Mouse (Mus musculus): ENCODE measurements around the gene Chst15. TPM values are rescaled to one million over a fixed set of nuclear protein-coding genes. Genes with fewer than 3 reads are reported as not detected.

The Chst15 gene
- polyA plus RNA-seq (2015; fragmentation: Nextera tagmentation; extraction: Ambion mirVana): 23.6 and 24.3 TPM in 2 replicates

DNA sequence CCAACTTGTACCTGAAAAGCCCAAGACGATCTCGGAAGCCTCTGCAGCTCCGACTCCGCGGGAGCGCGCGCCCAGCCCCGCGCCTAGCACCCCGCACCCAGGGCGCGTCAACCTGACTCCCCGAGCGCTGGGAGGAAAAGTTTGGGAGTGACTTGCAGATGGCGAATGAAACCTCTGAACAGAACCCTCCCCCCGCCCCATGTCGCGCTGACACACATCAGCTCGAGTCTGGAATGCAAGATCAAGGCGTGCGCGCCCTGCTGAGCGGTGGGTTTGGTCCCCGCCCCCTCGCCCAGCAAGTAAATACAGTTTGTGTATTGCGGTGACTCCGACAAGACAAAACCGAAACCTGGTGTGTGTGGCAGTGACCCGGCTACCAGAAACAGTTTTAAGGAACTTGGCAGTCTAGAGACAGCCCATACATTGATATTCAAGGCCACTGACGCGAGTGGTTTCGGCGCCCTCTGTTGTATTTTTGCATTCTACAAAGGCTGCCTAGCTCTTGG is at the start of gene Chst15:
Gene Chst15 (minus strand): TSS at position 193 of the 506 bp plus-strand sequence.
- Histone ChIP-seq H3K9me3 (no peaks in the 10 kb centered on the region), H3K4me1 (peaks cover 37% of the 10 kb centered on the region), H3K4me3 (peak within 1 kb of the TSS; percentile 82), H3K27ac (peak within 1 kb of the TSS; percentile 83), H3K27me3 (0 out of 2 replicates have a peak, but pooled peaks cover 4% of the 10 kb centered on the region), H3K36me3 (no peaks in the 10 kb centered on the region), H3K9ac (peak within 1 kb of the TSS; percentile 82), H3K4me2 (replicated peaks) (peak within 1 kb of the TSS; percentile 98)
- WGBS: under 1% methylated on average over 34 of the region's 34 CpGs
- peak; percentile 21; the same call in 1 of the 2 replicates for ATAC-seq (ENCODE audit: low FRiP score, low read depth)

DNA sequence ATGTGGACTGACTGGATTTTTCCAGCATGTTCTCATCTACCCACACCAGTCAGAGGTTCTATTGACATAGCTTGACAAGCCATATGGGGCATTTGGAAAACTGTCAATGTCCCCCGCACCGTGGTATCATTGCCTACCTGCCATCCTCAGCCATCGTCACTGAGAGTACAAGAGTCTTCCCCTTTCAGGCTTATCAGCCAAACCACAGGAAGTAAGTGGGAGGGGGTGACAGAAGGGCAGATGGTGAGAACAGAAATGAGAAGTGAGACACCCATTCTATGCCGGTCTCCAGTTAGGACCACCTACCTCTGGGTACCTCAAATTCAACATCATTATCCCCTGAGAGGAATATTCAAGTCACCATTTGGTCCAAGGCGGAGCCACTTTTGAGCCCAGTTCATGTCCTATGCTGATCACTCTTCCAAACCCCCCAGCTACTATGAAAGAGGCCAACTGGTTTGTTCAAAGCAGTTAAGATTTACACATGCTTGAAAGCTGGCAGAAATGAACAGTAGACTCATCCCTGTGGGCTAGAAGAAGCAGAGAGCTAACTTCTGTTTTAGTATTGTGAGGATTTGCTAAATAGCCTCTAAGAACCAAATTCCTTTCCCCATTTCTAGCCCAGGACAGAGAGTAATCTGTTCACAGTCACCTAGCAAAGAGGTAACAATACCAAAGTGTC is 48.8 kb upstream of the Chst15 start:
- no peak for ATAC-seq (ENCODE audit: low FRiP score, low read depth)
- Histone ChIP-seq H3K27me3 (peaks cover 8% of the 10 kb centered on the region; the same call in 1 of the 2 replicates), H3K27ac (no peak overlapping the region), H3K9ac (no peak overlapping the region), H3K4me2 (replicated peaks) (no peak overlapping the region), H3K36me3 (no peaks in the 10 kb centered on the region), H3K4me1 (peaks cover 19% of the 10 kb centered on the region), H3K4me3 (no peak overlapping the region), H3K9me3 (no peaks in the 10 kb centered on the region)
- 79% methylated on average over 5 of the region's 5 CpGs for WGBS

DNA sequence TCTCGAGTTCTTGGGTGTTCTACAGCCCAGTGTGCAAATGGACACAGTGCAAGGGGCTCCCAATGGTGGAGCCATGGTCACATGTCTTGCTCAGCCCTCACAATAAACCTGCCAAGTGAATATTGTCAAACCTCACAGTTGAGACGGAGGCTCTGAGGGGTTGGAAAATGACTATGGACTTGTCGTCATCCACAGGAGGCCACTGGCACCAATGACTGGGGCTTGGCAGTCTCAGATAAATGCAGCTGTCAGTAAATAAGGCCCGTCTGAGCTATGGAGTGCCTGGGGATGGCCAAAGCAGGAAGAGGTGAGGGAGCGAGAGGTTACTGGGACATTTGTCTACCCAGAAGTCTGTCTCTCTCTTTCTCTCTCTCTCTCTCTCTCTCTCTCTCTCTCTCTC is 48.1 kb upstream of the Chst15 start:
- Histone ChIP-seq H3K36me3 (no peaks in the 10 kb centered on the region), H3K27me3 (peaks cover 8% of the 10 kb centered on the region; the same call in 1 of the 2 replicates), H3K4me2 (replicated peaks) (no peak overlapping the region), H3K27ac (no peak overlapping the region), H3K9ac (no peak overlapping the region), H3K4me1 (peaks cover 19% of the 10 kb centered on the region), H3K4me3 (no peak overlapping the region), H3K9me3 (0 out of 2 replicates have a peak, but pooled peaks cover 3% of the 10 kb centered on the region)
- WGBS: 77% methylated on average over 5 of the region's 5 CpGs
- no peak for ATAC-seq (ENCODE audit: low FRiP score, low read depth)

DNA sequence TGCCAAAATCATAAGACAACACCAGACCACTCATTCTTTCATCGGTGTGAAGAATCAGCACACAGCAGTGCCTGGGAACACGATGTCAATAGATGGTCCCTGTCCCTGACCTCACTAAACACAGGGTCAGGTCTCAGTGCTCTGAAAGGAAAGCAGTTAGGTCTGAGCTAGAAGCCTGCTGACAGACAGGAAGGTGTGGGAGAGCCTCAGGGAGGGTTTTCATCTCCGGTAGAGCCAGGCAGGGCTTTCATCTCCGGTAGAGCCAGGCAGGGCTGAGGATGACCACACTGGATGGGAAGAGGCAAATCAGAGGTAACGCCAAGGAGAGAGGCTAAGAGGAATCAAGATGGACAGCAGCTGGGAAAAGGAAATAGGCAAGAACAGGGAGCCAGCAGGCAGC is 47.5 kb upstream of the Chst15 start:
- H3K4me1 ChIP-seq: peaks cover 16% of the 10 kb centered on the region
- WGBS: 52% methylated on average over 5 of the region's 5 CpGs
- H3K4me3 ChIP-seq: no peak overlapping the region
- no peaks in the 10 kb centered on the region for H3K36me3 ChIP-seq
- H3K9ac ChIP-seq: no peak overlapping the region
- H3K9me3 ChIP-seq: 0 out of 2 replicates have a peak, but pooled peaks cover 3% of the 10 kb centered on the region
- no peak for ATAC-seq (ENCODE audit: low FRiP score, low read depth)
- peaks cover 8% of the 10 kb centered on the region; the same call in 1 of the 2 replicates for H3K27me3 ChIP-seq
- no peak overlapping the region for H3K4me2 ChIP-seq (replicated peaks)
- H3K27ac ChIP-seq: no peak overlapping the region

DNA sequence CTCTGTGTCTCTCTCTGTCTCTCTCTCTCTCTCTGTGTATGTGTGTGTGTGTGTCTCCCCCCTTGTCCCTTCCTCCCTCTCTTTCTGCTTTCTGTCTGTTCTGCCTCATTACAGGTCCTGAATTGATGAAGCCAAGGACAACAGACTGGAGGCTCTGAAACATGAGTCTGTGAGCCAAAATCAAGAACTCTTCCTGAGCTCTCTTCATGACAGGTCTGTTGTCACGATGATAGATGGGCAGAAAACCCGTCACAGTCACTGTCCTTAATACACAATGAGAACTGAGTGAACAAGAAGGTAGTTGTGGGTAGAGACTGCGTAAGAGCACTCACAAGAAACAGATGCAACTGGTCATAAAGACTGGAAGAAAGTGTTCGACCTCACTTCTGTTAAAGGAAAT is 43.3 kb upstream of the Chst15 start:
- Histone ChIP-seq H3K4me1 (peaks cover 26% of the 10 kb centered on the region), H3K27me3 (peaks cover 11% of the 10 kb centered on the region; the same call in 1 of the 2 replicates), H3K9ac (no peak overlapping the region), H3K4me3 (no peak overlapping the region), H3K4me2 (replicated peaks) (no peak overlapping the region), H3K9me3 (0 out of 2 replicates have a peak, but pooled peaks cover 3% of the 10 kb centered on the region), H3K36me3 (no peaks in the 10 kb centered on the region), H3K27ac (no peak overlapping the region)
- 65% methylated on average over 4 of the region's 4 CpGs for WGBS
- no peak for ATAC-seq (ENCODE audit: low FRiP score, low read depth)

DNA sequence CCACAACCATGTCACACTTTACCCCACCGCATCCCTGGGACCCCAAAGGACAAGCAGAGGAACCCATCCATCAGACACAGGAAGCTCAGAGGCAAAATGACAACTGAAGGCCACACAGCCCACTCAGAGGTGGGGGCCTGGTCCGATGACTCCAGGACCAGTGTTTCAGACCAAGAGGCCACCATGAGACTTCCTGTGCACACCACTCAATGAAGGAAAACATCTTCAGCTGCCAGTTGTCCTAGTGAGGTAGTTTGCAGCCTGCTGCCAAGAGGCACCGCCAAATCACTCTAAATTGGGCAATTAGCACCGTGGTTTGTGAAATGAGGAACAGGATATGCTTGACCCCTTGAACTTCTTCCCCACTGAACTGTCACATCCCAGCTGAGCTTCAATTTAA is 41.7 kb upstream of the Chst15 start:
- Histone ChIP-seq H3K9ac (no peak overlapping the region), H3K9me3 (0 out of 2 replicates have a peak, but pooled peaks cover 3% of the 10 kb centered on the region), H3K4me1 (peaks cover 26% of the 10 kb centered on the region), H3K27ac (no peak overlapping the region), H3K4me3 (no peak overlapping the region), H3K36me3 (no peaks in the 10 kb centered on the region), H3K4me2 (replicated peaks) (no peak overlapping the region), H3K27me3 (peaks cover 11% of the 10 kb centered on the region; the same call in 1 of the 2 replicates)
- ATAC-seq (ENCODE audit: low FRiP score, low read depth): no peak
- 45% methylated on average over 4 of the region's 4 CpGs for WGBS

DNA sequence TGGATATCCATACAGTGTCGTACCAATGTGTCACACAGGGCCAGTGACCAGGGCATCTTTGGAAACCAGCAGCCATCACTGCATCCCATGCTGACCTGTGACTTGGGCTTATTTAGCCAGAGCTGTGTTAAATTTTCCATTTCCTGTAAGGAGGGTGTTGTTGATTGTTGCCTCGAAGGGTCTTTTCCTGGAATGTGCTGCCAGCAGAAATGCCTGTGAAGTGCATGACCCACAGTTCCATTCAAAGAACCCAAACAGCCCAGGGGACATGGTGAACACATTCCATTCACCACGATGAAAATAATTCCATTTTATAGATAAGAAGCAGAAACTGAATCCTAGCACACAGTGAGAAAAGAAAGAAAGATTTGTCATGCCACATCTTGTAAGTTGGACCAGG is 41.2 kb upstream of the Chst15 start:
- no peak for ATAC-seq (ENCODE audit: low FRiP score, low read depth)

DNA sequence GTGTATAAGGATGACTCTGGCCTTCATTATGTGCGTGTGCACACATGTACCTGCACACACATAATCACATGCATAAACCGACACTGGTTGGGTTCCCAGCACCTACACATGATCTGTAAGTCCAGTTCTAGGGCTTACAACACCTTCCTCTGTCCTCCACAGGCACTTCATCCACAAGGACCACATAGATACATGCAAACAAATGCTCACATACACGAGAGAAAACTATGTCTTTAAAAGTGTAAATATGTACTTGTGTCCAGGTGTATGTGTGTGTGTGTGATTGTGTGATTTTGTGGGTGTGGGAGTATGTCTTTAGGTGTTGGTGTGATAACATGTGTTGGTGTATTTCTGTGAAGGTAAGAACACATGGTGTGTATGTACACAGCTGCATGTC is 40.8 kb upstream of the Chst15 start:
- H3K4me3 ChIP-seq: no peak overlapping the region
- H3K36me3 ChIP-seq: no peaks in the 10 kb centered on the region
- peaks cover 26% of the 10 kb centered on the region for H3K4me1 ChIP-seq
- 83% methylated on average over 3 of the region's 3 CpGs for WGBS
- H3K27ac ChIP-seq: no peak overlapping the region
- H3K9me3 ChIP-seq: 0 out of 2 replicates have a peak, but pooled peaks cover 3% of the 10 kb centered on the region
- 0 out of 2 replicates have a peak, but pooled peaks cover 6% of the 10 kb centered on the region for H3K27me3 ChIP-seq
- no peak overlapping the region for H3K9ac ChIP-seq
- no peak for ATAC-seq (ENCODE audit: low FRiP score, low read depth)
- no peak overlapping the region for H3K4me2 ChIP-seq (replicated peaks)

More for the DNA sequence above, 41.2 kb upstream of the Chst15 start:
- Histone ChIP-seq H3K27me3 (peaks cover 8% of the 10 kb centered on the region; the same call in 1 of the 2 replicates), H3K4me3 (no peak overlapping the region), H3K36me3 (no peaks in the 10 kb centered on the region), H3K9me3 (0 out of 2 replicates have a peak, but pooled peaks cover 3% of the 10 kb centered on the region), H3K27ac (no peak overlapping the region), H3K4me1 (peaks cover 26% of the 10 kb centered on the region), H3K9ac (no peak overlapping the region), H3K4me2 (replicated peaks) (no peak overlapping the region)
- 35% methylated on average over 3 of the region's 3 CpGs for WGBS

DNA sequence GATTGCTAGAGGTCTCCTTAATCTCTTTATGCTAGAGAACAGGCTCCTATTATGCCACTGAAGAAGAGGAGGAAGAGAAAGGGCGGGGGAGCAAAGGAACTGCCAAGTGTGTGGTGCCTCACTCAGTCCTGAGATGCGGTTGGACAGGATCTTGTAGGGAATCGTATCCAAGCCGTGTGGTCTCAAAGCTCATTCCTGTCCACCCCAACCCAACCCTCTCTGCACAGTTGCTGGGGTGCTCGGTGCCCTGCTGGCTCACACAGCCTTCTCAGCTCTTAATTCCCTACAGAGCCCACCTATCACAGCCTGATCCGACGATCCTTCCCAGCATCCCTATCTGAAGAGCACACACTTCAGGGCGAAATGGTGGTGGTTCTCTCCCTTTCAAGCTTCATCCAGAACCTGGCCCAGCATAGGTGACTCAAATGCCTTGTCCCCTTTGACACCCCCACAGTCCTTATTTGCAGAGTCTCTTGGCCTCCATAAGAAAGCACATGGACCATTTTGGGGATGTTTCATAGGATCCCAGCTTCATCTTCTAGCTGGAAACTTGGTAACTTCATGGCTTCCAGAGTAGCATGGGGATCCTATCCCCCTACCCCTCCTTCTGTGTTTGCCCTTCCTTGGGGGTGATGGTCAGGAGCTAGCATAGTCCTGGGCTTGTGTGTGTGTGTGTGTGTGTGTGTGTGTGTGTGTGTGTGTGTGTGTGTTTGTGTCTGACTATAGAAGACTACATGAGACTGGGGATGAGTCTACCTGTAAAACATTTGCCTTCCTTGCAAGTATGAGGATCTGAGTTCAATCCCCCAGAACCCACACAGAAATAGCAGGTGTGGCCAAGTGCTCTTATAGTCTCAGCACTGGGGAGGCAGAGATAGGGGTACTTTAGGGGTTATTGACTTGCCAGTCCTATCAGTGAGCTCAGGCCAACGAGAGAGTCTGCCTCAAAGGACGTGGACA is 40.1 kb upstream of the Chst15 start:
- Histone ChIP-seq H3K36me3 (no peaks in the 10 kb centered on the region), H3K27me3 (0 out of 2 replicates have a peak, but pooled peaks cover 3% of the 10 kb centered on the region), H3K4me2 (replicated peaks) (no peak overlapping the region), H3K4me1 (peaks cover 26% of the 10 kb centered on the region), H3K9me3 (0 out of 2 replicates have a peak, but pooled peaks cover 3% of the 10 kb centered on the region), H3K9ac (no peak overlapping the region), H3K27ac (peak overlapping the region; percentile 28; the same call in 1 of the 2 replicates), H3K4me3 (no peak overlapping the region)
- ATAC-seq (ENCODE audit: low FRiP score, low read depth): no peak
- 69% methylated on average over 10 of the region's 10 CpGs for WGBS

GRCm38 (mm10) chr7:132356185-132356584 is 39.2 kb upstream of the Chst15 start:
- Histone ChIP-seq H3K27me3 (0 out of 2 replicates have a peak, but pooled peaks cover 3% of the 10 kb centered on the region), H3K4me3 (no peak overlapping the region), H3K4me1 (peaks cover 26% of the 10 kb centered on the region), H3K9me3 (0 out of 2 replicates have a peak, but pooled peaks cover 3% of the 10 kb centered on the region), H3K36me3 (no peaks in the 10 kb centered on the region), H3K27ac (0 out of 2 replicates have a peak overlapping the region, but pooled peaks have one; percentile 22), H3K9ac (no peak overlapping the region), H3K4me2 (replicated peaks) (no peak overlapping the region)
- 21% methylated on average over 8 of the region's 8 CpGs for WGBS
- ATAC-seq (ENCODE audit: low FRiP score, low read depth): peak; percentile 83

GRCm38 (mm10) chr7:132355767-132356166 is 38.7 kb upstream of the Chst15 start:
- Histone ChIP-seq H3K9ac (no peak overlapping the region), H3K4me2 (replicated peaks) (no peak overlapping the region), H3K9me3 (0 out of 2 replicates have a peak, but pooled peaks cover 3% of the 10 kb centered on the region), H3K36me3 (no peaks in the 10 kb centered on the region), H3K4me1 (peaks cover 26% of the 10 kb centered on the region), H3K27me3 (0 out of 2 replicates have a peak, but pooled peaks cover 3% of the 10 kb centered on the region), H3K4me3 (no peak overlapping the region), H3K27ac (0 out of 2 replicates have a peak overlapping the region, but pooled peaks have one; percentile 22)
- ATAC-seq (ENCODE audit: low FRiP score, low read depth): no peak
- WGBS: 67% methylated on average over 6 of the region's 6 CpGs
